Mouse (Mus musculus) CD8-positive naive resting alpha-beta T cell, adult 2 months (primary cell): Measurements from ENCODE around the gene Btbd11.

ENCODE experiments used
- DNase-seq, 2 experiments: peaks; one replicate each; pipeline ENCODE4 v3.0.0; 2022; ENCODE audit warnings: low read depth in 2 of 2, low spot score in 2 of 2

The Btbd11 gene

GRCm38 (mm10) chr10:85587758-85588157, 201.1 kb downstream of the Btbd11 start:
- DNase-seq = no peak

DNA sequence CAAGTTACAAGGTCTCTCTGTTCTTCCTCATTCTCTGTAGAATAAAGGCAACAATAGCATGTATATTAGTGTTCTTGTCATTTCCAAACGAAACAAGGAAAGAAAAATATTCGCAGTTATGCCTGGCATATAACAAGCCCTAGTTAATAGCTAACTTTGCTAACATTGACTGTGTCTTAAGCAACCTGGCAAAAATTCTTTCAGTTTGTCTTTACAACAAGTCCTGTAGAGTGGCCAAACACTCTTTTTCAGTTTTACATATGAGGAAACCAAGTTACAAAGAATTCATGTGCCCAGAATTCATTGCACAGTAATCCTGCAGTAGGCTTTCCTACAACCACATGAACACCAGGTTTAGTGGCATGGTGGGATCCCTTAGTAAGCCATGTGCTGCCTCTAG, 203.4 kb downstream of the Btbd11 start:
- no peak for DNase-seq

- DNase-seq = no peak
Observed at GRCm38 (mm10) chr10:85591296-85591695, 204.7 kb downstream of the Btbd11 start.

GRCm38 (mm10) chr10:85591986-85592385, 205.4 kb downstream of the Btbd11 start:
- DNase-seq = no peak

DNA sequence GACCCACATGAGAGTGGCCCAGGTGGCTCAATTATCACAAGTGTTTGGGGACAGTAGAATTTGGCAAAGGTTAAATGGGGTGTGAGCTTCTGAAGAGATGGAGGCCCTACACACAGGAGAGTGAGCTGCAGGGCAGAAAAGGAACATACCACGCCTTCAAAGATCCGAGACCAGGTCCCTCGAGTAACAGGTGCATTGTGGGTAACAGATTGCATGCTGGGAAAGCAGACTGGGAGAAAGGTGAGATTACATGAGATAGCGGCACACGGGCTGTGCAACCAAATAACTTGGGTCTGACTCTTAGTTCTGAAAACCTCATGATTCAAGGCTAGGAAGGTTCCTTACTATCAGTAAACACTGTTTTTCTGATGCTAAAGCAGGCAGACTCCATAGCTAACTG, 209.7 kb downstream of the Btbd11 start:
- no peak for DNase-seq

DNA sequence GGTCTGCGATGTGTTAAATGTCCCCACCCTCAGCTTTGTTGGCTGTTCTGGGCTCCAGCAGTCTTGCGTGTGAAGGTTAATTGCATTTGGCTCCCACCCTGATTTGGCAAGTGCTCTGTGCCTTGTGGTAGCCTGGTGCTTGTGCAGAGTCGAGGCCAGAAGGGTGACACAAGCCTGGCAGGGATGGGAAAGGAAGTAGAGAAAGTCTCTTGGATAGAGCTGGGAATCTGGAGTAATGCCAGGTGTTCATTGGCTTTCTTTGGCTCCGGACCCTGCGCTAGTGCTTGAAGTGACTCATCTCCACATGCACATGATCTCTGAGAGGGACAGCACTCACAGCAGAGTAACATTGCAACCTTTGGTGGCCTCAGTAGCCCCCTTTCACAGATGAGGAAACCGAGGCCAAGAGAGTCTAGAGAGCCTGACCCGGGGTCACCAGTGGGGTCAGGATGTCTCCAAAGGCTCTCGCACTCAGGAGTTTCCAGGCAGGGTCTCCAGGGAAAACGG, 211.5 kb downstream of the Btbd11 start:
- DNase-seq = no peak

GRCm38 (mm10) chr10:85598603-85599542, 212.3 kb downstream of the Btbd11 start:
- no peak for DNase-seq

GRCm38 (mm10) chr10:85602546-85602945, 215.9 kb downstream of the Btbd11 start:
- no peak for DNase-seq

DNA sequence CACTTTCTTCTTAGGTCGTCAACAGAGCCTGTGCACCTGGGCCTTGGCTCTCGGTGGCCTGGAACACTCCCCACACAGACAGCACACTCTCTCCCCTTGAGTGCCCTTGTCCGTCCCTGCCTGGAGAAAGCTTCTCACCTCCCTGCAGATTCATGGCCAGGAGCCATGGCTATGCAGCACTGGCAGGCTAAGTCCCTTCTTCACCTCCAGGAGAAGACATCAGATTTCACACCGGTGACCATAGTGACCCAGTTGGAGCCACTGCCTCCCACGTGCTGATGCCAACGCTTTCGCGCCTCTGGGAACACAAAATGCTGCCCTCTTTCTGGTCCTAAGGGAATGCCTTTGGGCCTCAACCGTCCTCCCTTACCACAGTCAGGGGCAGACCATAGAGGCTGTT, 217.9 kb downstream of the Btbd11 start:
- DNase-seq = no peak

GRCm38 (mm10) chr10:85608550-85609278, 222.1 kb downstream of the Btbd11 start:
- no peak for DNase-seq

DNA sequence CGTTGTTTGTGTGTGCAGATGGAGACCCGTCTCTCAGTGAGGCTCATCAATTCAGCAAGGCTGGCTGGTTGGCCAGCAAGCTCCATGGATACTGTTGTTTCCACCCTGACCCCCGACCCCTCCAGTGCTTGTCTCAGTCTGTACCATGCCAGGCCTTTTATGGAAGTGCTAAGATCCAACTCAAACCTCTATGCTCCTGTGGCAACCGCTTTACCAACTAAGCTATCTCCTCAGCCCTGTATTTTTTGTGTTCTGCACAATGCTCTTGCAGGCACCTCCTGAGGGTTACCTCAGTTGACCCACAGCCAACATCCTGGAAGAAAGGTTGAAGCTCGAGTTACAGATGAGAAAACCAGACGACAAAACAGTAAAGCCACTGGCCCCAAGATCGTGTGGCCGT, 230.5 kb downstream of the Btbd11 start:
- DNase-seq = no peak

DNA sequence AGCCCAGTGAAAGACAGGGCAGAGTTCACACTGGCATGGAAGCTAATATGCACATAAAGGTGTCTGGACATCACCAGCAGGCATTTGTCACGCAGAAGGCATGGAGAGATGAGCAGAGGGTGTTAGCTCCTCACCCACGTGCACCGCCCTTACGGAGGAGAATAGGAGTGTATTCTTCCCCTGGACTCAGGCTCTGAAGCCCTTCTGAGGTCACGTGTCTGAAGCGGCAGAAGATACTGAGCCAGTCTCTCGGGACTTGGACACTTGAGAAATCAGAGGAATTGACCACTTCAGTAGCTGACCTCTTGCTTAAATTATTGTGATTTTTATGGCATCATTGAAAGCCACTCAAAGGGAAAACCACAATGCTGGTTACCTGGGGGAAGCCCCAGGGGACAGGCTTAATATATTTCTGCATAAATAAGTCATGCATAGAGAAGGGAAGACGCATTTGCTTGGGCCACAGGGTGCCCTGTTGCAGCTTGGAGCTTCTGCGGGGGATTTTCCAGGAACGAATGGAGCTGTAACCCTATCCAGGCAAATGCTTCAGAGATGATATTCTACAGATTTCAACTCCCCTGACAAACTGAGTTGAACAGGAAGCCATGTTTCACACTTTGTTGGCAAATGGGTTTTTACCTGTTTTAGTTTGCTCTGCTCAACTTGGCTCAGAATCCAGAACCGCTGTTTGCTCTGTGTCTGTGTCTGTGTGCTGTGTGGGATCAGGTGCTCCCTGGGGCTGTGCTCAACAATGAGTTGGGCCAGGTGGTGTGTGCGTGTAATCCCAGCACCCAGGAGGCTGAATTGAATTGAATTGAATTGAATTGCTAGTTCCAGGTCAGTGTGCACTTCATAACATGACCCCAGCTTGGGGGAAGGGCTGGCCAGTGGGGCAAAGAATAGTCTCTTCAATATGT, 231.1 kb downstream of the Btbd11 start:
- no peak for DNase-seq

DNA sequence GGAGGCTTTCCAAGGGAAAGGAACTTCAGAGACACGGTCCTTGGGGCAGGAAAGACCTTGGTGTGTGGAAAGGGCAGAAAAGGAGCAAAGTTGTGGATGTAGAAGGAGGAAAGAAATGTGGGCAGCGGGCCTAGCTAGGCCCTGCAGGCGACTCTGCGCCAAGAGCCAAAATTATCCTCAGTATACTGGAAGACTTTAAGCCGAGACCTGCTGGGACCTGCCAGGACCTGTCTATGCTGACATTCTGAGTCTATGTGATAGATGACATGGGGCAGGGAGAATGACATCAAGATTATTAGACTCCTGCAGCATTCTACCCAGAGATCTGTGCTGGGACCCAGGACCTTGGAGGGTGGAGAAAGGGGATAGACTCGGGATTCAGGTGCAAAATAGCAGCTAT, 234.5 kb downstream of the Btbd11 start:
- DNase-seq = no peak

DNA sequence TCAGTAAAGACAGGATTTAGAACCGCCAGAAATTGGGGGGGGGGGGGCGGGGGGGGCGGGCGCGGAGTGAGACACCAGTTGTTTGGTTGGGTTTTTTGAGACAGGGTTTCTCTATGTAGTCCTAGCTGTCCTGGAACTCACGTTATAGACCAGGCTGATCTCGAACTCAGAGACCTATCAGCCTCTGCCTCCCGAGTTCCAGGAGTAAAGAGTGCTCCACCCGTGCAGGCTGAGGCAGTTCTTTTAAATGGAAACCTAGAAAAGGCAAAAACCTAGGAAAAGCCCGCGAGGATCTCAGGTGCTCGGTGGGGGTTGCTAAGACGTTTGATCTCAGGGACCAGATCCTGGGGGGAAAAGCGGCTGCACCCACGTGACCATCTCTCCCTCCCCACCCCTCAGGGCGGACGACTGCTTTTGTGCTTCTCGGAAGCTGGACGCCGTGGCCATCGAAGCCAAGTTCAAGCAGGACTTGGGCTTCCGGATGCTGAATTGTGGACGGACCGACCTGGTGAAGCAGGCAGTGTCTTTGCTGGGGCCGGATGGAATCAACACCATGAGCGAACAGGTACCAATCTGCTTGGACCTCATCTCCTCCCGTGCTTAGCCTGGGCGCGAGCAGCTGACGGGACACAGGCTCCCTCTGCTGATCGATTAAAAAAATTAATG, 238.0 kb downstream of the Btbd11 start:
- peak; percentile 5 to 23 for DNase-seq

DNA sequence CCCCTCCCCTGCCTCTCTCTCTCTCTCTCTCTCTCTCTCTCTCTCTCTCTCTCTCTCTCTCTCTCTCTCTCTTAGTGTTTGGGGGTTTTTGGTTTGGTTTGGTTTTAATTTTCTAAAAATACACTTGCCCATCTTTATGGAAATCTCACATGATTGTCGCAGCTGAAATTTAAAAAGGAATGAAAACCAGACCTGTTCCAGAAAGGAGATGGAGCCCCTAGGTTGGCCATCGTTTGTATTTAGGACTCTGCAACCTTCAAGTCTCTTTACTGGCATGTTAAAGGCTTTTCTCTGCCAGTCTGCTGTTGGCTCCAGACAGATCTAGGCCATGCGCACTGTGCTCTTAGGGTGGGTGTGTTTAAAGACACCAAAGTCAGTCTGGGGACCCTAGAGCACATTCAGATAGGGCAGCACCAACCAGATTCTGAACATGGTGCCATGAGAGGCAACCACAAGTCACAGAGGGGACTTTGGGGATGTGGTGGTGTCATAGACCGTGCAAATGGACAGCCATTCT, 238.6 kb downstream of the Btbd11 start:
- DNase-seq = no peak

DNA sequence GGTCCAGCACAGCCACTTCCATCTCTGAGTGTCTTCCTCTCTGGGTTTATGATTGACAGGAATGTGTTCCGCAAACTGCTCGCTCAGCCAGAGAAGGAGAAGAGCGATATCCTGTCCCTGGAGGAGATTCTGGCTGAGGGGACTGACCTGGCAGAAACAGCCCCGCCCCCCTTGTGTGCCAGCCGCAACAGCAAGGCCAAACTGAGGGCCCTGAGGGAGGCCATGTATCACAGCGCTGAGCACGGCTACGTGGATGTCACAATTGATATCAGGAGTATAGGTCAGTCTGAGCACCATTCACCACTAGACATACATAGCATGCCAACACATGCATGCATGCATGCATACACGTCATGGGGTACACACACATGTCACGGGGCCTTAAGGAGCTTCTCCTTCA, 245.4 kb downstream of the Btbd11 start:
- DNase-seq = no peak

- no peak for DNase-seq
Observed at GRCm38 (mm10) chr10:85633577-85633976, 247.0 kb downstream of the Btbd11 start.

DNA sequence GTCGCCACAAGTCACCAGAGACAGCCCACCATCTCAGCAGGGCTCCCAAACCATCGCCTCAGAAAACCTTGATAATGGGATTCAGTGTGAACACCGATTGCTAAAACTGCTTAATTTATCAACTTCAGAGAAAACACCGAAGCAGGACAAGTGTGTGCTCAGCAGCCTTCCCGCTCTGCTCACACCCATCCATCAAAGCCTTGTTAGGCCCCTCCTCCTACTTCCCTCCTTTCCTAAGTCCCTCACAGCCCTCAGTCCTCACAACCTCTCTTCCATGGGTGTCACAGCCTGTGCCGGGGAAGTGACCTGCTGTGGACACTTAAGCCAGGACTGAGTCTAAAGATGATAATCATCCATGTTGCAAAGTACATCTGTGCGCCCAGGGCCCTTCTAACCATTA, 251.0 kb downstream of the Btbd11 start:
- no peak for DNase-seq

DNA sequence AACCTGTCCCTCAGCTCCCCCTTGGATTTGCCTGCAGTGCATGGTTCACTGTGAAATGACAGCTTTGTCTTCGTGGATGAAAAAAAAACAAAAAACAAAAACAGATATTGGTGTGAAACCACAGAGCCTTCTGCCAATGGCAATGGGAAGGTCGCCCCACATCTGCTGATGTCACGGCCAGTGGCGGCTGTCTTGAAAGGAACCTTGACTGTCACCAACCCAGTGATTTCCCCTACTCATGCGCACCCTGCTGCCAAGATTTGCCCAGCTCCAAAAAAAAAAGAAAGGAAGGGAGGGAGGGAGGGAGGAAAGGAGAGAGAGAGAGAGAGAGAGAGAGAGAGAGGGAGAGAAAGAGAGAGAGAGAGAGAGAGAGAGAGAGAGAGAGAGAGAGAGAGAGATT, 251.5 kb downstream of the Btbd11 start:
- no peak for DNase-seq

GRCm38 (mm10) chr10:85639581-85639980, 253.0 kb downstream of the Btbd11 start:
- DNase-seq = no peak
